Mouse (Mus musculus) forebrain, embryonic 16.5 days (tissue): Measurements from ENCODE around the gene Pdcl2. TPM values are rescaled to one million over a fixed set of nuclear protein-coding genes. Genes with fewer than 3 reads are reported as not detected.
A peak's percentile ranks its signal among the peaks of the same experiment; 100 is the strongest.

ENCODE experiments used
- ATAC-seq: fragments of 200-750 bp; cut with Nextera tagmentation; 2 replicates; pipeline ENCODE4 v1.8.0; 2017; ENCODE audit warnings: mild to moderate bottlenecking, moderate library complexity
- H3K27ac ChIP-seq: fragments of 300-500 bp; sonication (generic); 2 replicates; pipeline ENCODE4 v1.5.1; 2014; ENCODE audit warnings: low read length, control low read depth
- H3K27me3 ChIP-seq: fragments of 300-500 bp; sonication (generic); replicated peaks from 2 replicates; pipeline ENCODE4 v1.6.1; 2014; ENCODE audit warnings: low read length; ENCODE audit not compliant: control insufficient read depth, insufficient read depth
- H3K36me3 ChIP-seq: fragments of 300-500 bp; sonication (generic); 2 replicates; pipeline ENCODE4 v1.6.1; 2014; ENCODE audit not compliant: control insufficient read depth, insufficient read depth
- H3K4me1 ChIP-seq: fragments of 300-500 bp; sonication (generic); replicated peaks from 2 replicates; pipeline ENCODE4 v1.6.1; 2014; ENCODE audit warnings: low read length; ENCODE audit not compliant: control insufficient read depth, insufficient read depth
- H3K4me2 ChIP-seq: fragments of 300-500 bp; sonication (generic); 2 replicates; pipeline ENCODE4 v1.6.1; 2014; ENCODE audit warnings: mild to moderate bottlenecking, low read length, control low read depth
- H3K4me3 ChIP-seq: fragments of 300-500 bp; sonication (generic); replicated peaks from 2 replicates; pipeline ENCODE4 v1.5.1; 2014; ENCODE audit warnings: mild to moderate bottlenecking, low read length, control low read depth
- H3K9ac ChIP-seq: fragments of 300-500 bp; sonication (generic); replicated peaks from 2 replicates; pipeline ENCODE4 v1.6.1; 2014; ENCODE audit warnings: low read depth, low read length, control low read depth
- H3K9me3 ChIP-seq: fragments of 300-500 bp; sonication (generic); 2 replicates; pipeline ENCODE4 v1.6.1; 2016; ENCODE audit warnings: low read length; ENCODE audit not compliant: control insufficient read depth
- WGBS: fragments of 180-500 bp; shearing (Covaris S2); extraction: QIAGEN DNeasy Blood & Tissue Kit; methylation state at CpG from one replicate; pipeline ENCODE4 v1.1.7; 2014; 5-methylcytosine and 5-hydroxymethylcytosine counted together
- polyA plus RNA-seq: library from polyadenylated mRNA; unstranded; fragments of >200 nt; fragmentation: Nextera tagmentation; extraction: Ambion mirVana; gene quantifications from 2 replicates; pipeline ENCODE4 v1.2.1, GENCODE M21; 2015

Pdcl2 gene
- polyA plus RNA-seq, 1 experiment from 2014 or later = not detected

- WGBS = 28% methylated on average over 2 of the region's 2 CpGs
Measured at GRCm38 (mm10) chr5:76346137-76346536, 15.2 kb upstream of the Pdcl2 start.

GRCm38 (mm10) chr5:76340931-76341330, 10.0 kb upstream of the Pdcl2 start:
- no peak overlapping the region for H3K4me2 ChIP-seq
- no peaks in the 10 kb centered on the region for H3K27me3 ChIP-seq
- H3K27ac ChIP-seq = no peak overlapping the region
- no peaks in the 10 kb centered on the region; the same call in 1 of the 2 replicates for H3K4me1 ChIP-seq
- H3K9ac ChIP-seq = no peak overlapping the region
- 84% methylated on average over 2 of the region's 2 CpGs for WGBS
- H3K9me3 ChIP-seq = no peaks in the 10 kb centered on the region
- ATAC-seq = no peak
- no peaks in the 10 kb centered on the region for H3K36me3 ChIP-seq
- no peak overlapping the region for H3K4me3 ChIP-seq

More at GRCm38 (mm10) chr5:76346137-76346536, 15.2 kb upstream of the Pdcl2 start:
- H3K4me2 ChIP-seq = no peak overlapping the region
- H3K9ac ChIP-seq = no peak overlapping the region
- H3K4me3 ChIP-seq = no peak overlapping the region
- no peak overlapping the region for H3K27ac ChIP-seq
- no peaks in the 10 kb centered on the region for H3K9me3 ChIP-seq
- ATAC-seq = peak; percentile 90
- H3K27me3 ChIP-seq = no peaks in the 10 kb centered on the region
- H3K4me1 ChIP-seq = peaks cover 7% of the 10 kb centered on the region
- no peaks in the 10 kb centered on the region for H3K36me3 ChIP-seq

GRCm38 (mm10) chr5:76337100-76337499, 6.1 kb upstream of the Pdcl2 start:
- WGBS = 85% methylated on average over 8 of the region's 8 CpGs

GRCm38 (mm10) chr5:76333833-76334232, 2.9 kb upstream of the Pdcl2 start:
- Histone ChIP-seq H3K9me3 (no peaks in the 10 kb centered on the region), H3K4me3 (no peak overlapping the region), H3K9ac (no peak overlapping the region), H3K27me3 (no peaks in the 10 kb centered on the region), H3K4me1 (no peaks in the 10 kb centered on the region), H3K27ac (no peak overlapping the region), H3K4me2 (no peak overlapping the region), H3K36me3 (no peaks in the 10 kb centered on the region)
- 52% methylated on average over 4 of the region's 4 CpGs for WGBS
- no peak for ATAC-seq

More at GRCm38 (mm10) chr5:76337100-76337499, 6.1 kb upstream of the Pdcl2 start:
- no peak for ATAC-seq
- no peaks in the 10 kb centered on the region for H3K36me3 ChIP-seq
- H3K4me3 ChIP-seq = no peak overlapping the region
- no peaks in the 10 kb centered on the region for H3K27me3 ChIP-seq
- H3K4me2 ChIP-seq = no peak overlapping the region
- no peak overlapping the region for H3K9ac ChIP-seq
- no peak overlapping the region for H3K27ac ChIP-seq
- no peaks in the 10 kb centered on the region for H3K9me3 ChIP-seq
- no peaks in the 10 kb centered on the region for H3K4me1 ChIP-seq

- no peak overlapping the region for H3K27ac ChIP-seq
- no peak overlapping the region for H3K4me3 ChIP-seq
- no peak overlapping the region for H3K4me2 ChIP-seq
- ATAC-seq = no peak
- H3K9me3 ChIP-seq = no peaks in the 10 kb centered on the region
- no peaks in the 10 kb centered on the region for H3K36me3 ChIP-seq
- H3K9ac ChIP-seq = no peak overlapping the region
- H3K27me3 ChIP-seq = no peaks in the 10 kb centered on the region
- WGBS = 37% methylated on average over 2 of the region's 2 CpGs
- H3K4me1 ChIP-seq = no peaks in the 10 kb centered on the region
Measured at GRCm38 (mm10) chr5:76327296-76327695, 3.7 kb downstream of the Pdcl2 start.

- H3K27ac ChIP-seq = no peak overlapping the region
- no peaks in the 10 kb centered on the region for H3K9me3 ChIP-seq
- WGBS = 85% methylated on average over 4 of the region's 4 CpGs
- no peak overlapping the region for H3K9ac ChIP-seq
- ATAC-seq = no peak
- no peaks in the 10 kb centered on the region for H3K27me3 ChIP-seq
- no peak overlapping the region for H3K4me2 ChIP-seq
- no peaks in the 10 kb centered on the region for H3K36me3 ChIP-seq
- no peak overlapping the region for H3K4me3 ChIP-seq
- no peaks in the 10 kb centered on the region for H3K4me1 ChIP-seq
Measured at GRCm38 (mm10) chr5:76325113-76325512, 5.8 kb downstream of the Pdcl2 start.

GRCm38 (mm10) chr5:76321249-76322196, 9.4 kb downstream of the Pdcl2 start:
- H3K4me2 ChIP-seq = no peak overlapping the region
- no peak overlapping the region for H3K4me3 ChIP-seq
- H3K9me3 ChIP-seq = no peaks in the 10 kb centered on the region
- H3K27ac ChIP-seq = no peak overlapping the region
- ATAC-seq = no peak
- no peaks in the 10 kb centered on the region for H3K36me3 ChIP-seq
- no peaks in the 10 kb centered on the region for H3K27me3 ChIP-seq
- no peak overlapping the region for H3K9ac ChIP-seq
- 19% methylated on average over 11 of the region's 11 CpGs for WGBS
- H3K4me1 ChIP-seq = no peaks in the 10 kb centered on the region

- H3K4me2 ChIP-seq = no peak overlapping the region
- WGBS = 63% methylated on average over 2 of the region's 2 CpGs
- H3K4me3 ChIP-seq = no peak overlapping the region
- no peaks in the 10 kb centered on the region for H3K36me3 ChIP-seq
- no peak for ATAC-seq
- H3K9me3 ChIP-seq = no peaks in the 10 kb centered on the region
- no peaks in the 10 kb centered on the region for H3K27me3 ChIP-seq
- H3K27ac ChIP-seq = no peak overlapping the region
- no peak overlapping the region for H3K9ac ChIP-seq
- peaks cover 11% of the 10 kb centered on the region for H3K4me1 ChIP-seq
Measured at GRCm38 (mm10) chr5:76308206-76308605, 22.8 kb downstream of the Pdcl2 start.

- WGBS = 70% methylated on average over 3 of the region's 3 CpGs
Measured at GRCm38 (mm10) chr5:76306261-76306660, 24.7 kb downstream of the Pdcl2 start.

More at GRCm38 (mm10) chr5:76306261-76306660, 24.7 kb downstream of the Pdcl2 start:
- no peak overlapping the region for H3K4me2 ChIP-seq
- H3K9ac ChIP-seq = no peak overlapping the region
- H3K4me1 ChIP-seq = peaks cover 12% of the 10 kb centered on the region
- no peak for ATAC-seq
- no peaks in the 10 kb centered on the region for H3K36me3 ChIP-seq
- no peak overlapping the region for H3K4me3 ChIP-seq
- no peaks in the 10 kb centered on the region for H3K9me3 ChIP-seq
- no peak overlapping the region for H3K27ac ChIP-seq
- no peaks in the 10 kb centered on the region for H3K27me3 ChIP-seq
